Mouse (Mus musculus) CD4-positive helper T cell, adult 2 months (primary cell): ENCODE data around the gene Cwc22.

Source experiments
- DNase-seq: peaks from one replicate; pipeline ENCODE4 v3.0.0-alpha.2; 2012; ENCODE audit warnings: low read depth, missing footprints, low spot score

Cwc22 gene

GRCm38 (mm10) chr2:77875516-77875915 lies 70.7 kb downstream of the Cwc22 start:
- DNase-seq: no peak

GRCm38 (mm10) chr2:77874678-77875077 lies 71.5 kb downstream of the Cwc22 start:
- DNase-seq: no peak

- DNase-seq: no peak
Observed at GRCm38 (mm10) chr2:77873806-77874205, 72.4 kb downstream of the Cwc22 start.

GRCm38 (mm10) chr2:77872676-77873075 lies 73.5 kb downstream of the Cwc22 start:
- no peak for DNase-seq

GRCm38 (mm10) chr2:77871146-77871545 lies 75.0 kb downstream of the Cwc22 start:
- no peak for DNase-seq

GRCm38 (mm10) chr2:77869729-77870280 lies 76.4 kb downstream of the Cwc22 start:
- DNase-seq: no peak

GRCm38 (mm10) chr2:77863934-77864333 lies 82.2 kb downstream of the Cwc22 start:
- no peak for DNase-seq

GRCm38 (mm10) chr2:77863522-77863921 lies 82.7 kb downstream of the Cwc22 start:
- DNase-seq: no peak

- DNase-seq: no peak
Observed at GRCm38 (mm10) chr2:77841464-77841863, 104.7 kb downstream of the Cwc22 start.

GRCm38 (mm10) chr2:77839587-77839986 lies 106.6 kb downstream of the Cwc22 start:
- DNase-seq: no peak

- DNase-seq: no peak
Observed at GRCm38 (mm10) chr2:77838688-77839087, 107.5 kb downstream of the Cwc22 start.

GRCm38 (mm10) chr2:77835781-77836180 lies 110.4 kb downstream of the Cwc22 start:
- DNase-seq: no peak
